Comparison of ENCODE assay signal across 9 mouse cellular contexts in genomic region chr11:32553311-32554140, GRCm38 (mm10). TPM values are rescaled to one million over a fixed set of nuclear protein-coding genes. Genes with fewer than 3 reads are reported as not detected.
DNase-seq lines count a peak whose midpoint lies in the region; ATAC-seq and TF ChIP-seq lines count a peak whose summit lies in the region.
"Had no signal": no experiment of that assay in that cellular context is flagged by ENCODE, and none has a peak within 500 bp of the region (broad histone marks: within the 10 kb centered on the region; RNA-seq: fewer than 3 reads in every experiment).

No protein-coding gene starts in this region.

- TF ChIP-seq CTCF in lung, postnatal 0 days (IDR thresholded peaks at IDR 0.05), result no peak

- no peak for ATAC-seq in forebrain, embryonic 12.5 days (ENCODE audit: low FRiP score)
- peak; percentile 2; the same call in 1 of the 2 replicates for ATAC-seq in lung, postnatal 0 days
- no peak for ATAC-seq in liver, embryonic 13.5 days (ENCODE audit: low read depth)
- ATAC-seq in megakaryocyte-erythroid progenitor cell, adult 5-6 weeks (replicated peaks; ENCODE audit: low FRiP score, low TSS enrichment, poor library complexity, severe bottlenecking), result no peak

- no peaks in the 10 kb centered on the region for H3K36me3 ChIP-seq in forebrain, embryonic 10.5 days (replicated peaks)
- H3K36me3 ChIP-seq in forebrain, embryonic 12.5 days (replicated peaks), result no peaks in the 10 kb centered on the region
- H3K36me3 ChIP-seq in lung, postnatal 0 days (ENCODE audit: insufficient read depth, low read length), result no peaks in the 10 kb centered on the region
- H3K36me3 ChIP-seq in liver, embryonic 13.5 days, result peaks cover 3% of the 10 kb centered on the region; the same call in 1 of the 2 replicates

- H3K27ac ChIP-seq in forebrain, embryonic 10.5 days, result 0 out of 2 replicates have a peak overlapping the region, but pooled peaks have one; percentile 6
- H3K27ac ChIP-seq in forebrain, embryonic 12.5 days, result no peak overlapping the region
- peak overlapping the region; percentile 49 for H3K27ac ChIP-seq in lung, postnatal 0 days (ENCODE audit: low read length)
- no peak overlapping the region; the same call in 1 of the 2 replicates for H3K27ac ChIP-seq in liver, embryonic 13.5 days

- no peak for TF ChIP-seq EP300 in lung, postnatal 0 days (IDR thresholded peaks at IDR 0.05)

- no peaks in the 10 kb centered on the region for H3K9me3 ChIP-seq in forebrain, embryonic 10.5 days
- H3K9me3 ChIP-seq in forebrain, embryonic 12.5 days, result no peaks in the 10 kb centered on the region
- no peaks in the 10 kb centered on the region for H3K9me3 ChIP-seq in lung, postnatal 0 days (ENCODE audit: low read length)
- no peaks in the 10 kb centered on the region for H3K9me3 ChIP-seq in liver, embryonic 13.5 days (replicated peaks)

- H3K27me3 ChIP-seq in forebrain, embryonic 10.5 days (ENCODE audit: poor library complexity, severe bottlenecking), result no peaks in the 10 kb centered on the region
- no peaks in the 10 kb centered on the region for H3K27me3 ChIP-seq in forebrain, embryonic 12.5 days
- no peaks in the 10 kb centered on the region for H3K27me3 ChIP-seq in lung, postnatal 0 days (replicated peaks; ENCODE audit: insufficient read depth, low read length)
- H3K27me3 ChIP-seq in liver, embryonic 13.5 days, result no peaks in the 10 kb centered on the region

- no peak overlapping the region for H3K4me2 ChIP-seq in forebrain, embryonic 12.5 days
- 0 out of 2 replicates have a peak overlapping the region, but pooled peaks have one; percentile 11 for H3K4me2 ChIP-seq in lung, postnatal 0 days (replicated peaks; ENCODE audit: low read depth, low read length)
- H3K4me2 ChIP-seq in liver, embryonic 13.5 days, result no peak overlapping the region

- 78% methylated on average over 14 of the region's 14 CpGs for WGBS in forebrain, embryonic 10.5 days
- 84% methylated on average over 14 of the region's 14 CpGs for WGBS in forebrain, embryonic 12.5 days
- WGBS in lung, postnatal 0 days, result 47% methylated on average over 14 of the region's 14 CpGs
- WGBS in liver, embryonic 13.5 days (ENCODE audit: insufficient replicate concordance), result 25% methylated on average over 14 of the region's 14 CpGs

- DNase-seq in forebrain, embryonic 10.5 days (ENCODE audit: extremely low spot score, low spot score), result no peak
- DNase-seq in lung, postnatal 0 days (ENCODE audit: low spot score), result no peak
- no peak for DNase-seq in lung, postnatal 10 days
- DNase-seq in liver, embryonic 13.5 days, result no peak
- peak; percentile 62 for DNase-seq in thymus, postnatal 25 days
- no peak for DNase-seq in left cerebral cortex, adult 11 months (ENCODE audit: low spot score)
- DNase-seq: adrenal gland, adult 8-10 months had no signal

- peaks cover 50% of the 10 kb centered on the region for H3K4me1 ChIP-seq in forebrain, embryonic 10.5 days
- H3K4me1 ChIP-seq in forebrain, embryonic 12.5 days, result peaks cover 29% of the 10 kb centered on the region
- peaks cover 13% of the 10 kb centered on the region; the same call in 1 of the 2 replicates for H3K4me1 ChIP-seq in lung, postnatal 0 days (ENCODE audit: insufficient read depth, low read depth, low read length)
- H3K4me1 ChIP-seq in liver, embryonic 13.5 days (replicated peaks), result peaks cover 58% of the 10 kb centered on the region

- no peak overlapping the region for H3K4me3 ChIP-seq in forebrain, embryonic 10.5 days
- H3K4me3 ChIP-seq in forebrain, embryonic 12.5 days (replicated peaks), result no peak overlapping the region
- no peak overlapping the region for H3K4me3 ChIP-seq in lung, postnatal 0 days (ENCODE audit: low read depth, low read length)
- no peak overlapping the region for H3K4me3 ChIP-seq in liver, embryonic 13.5 days (replicated peaks)

- no peak overlapping the region for H3K9ac ChIP-seq in forebrain, embryonic 12.5 days
- H3K9ac ChIP-seq in lung, postnatal 0 days (replicated peaks; ENCODE audit: low read depth), result 0 out of 2 replicates have a peak overlapping the region, but pooled peaks have one; percentile 19
- 0 out of 2 replicates have a peak overlapping the region, but pooled peaks have one; percentile 29 for H3K9ac ChIP-seq in liver, embryonic 13.5 days

RNA-seq across cellular contexts. Expression of gene Stk10, which starts 20.4 kb away (rescaled TPM):
- 2.0 and 2.3 TPM in 2 replicates for polyA plus RNA-seq in forebrain, embryonic 10.5 days (2016; fragmentation: Nextera tagmentation; extraction: Ambion mirVana)
- polyA plus RNA-seq in forebrain, embryonic 12.5 days (2016; fragmentation: Nextera tagmentation; extraction: Ambion mirVana), result 2.3 and 2.4 TPM in 2 replicates
- polyA plus RNA-seq in lung, postnatal 0 days (2015; fragmentation: Nextera tagmentation; extraction: Ambion mirVana), result 1.9 and 2.4 TPM in 2 replicates
- 3.0 and 4.5 TPM in 2 replicates for polyA plus RNA-seq in liver, embryonic 13.5 days (2015; fragmentation: Nextera tagmentation; extraction: Ambion mirVana)
- 11.3 and 16.1 TPM in 2 replicates for total RNA-seq in megakaryocyte-erythroid progenitor cell, adult 5-6 weeks (2014; fragmentation: Nextera tagmentation)
- 8.7 and 11.2 TPM in 2 replicates for total RNA-seq in megakaryocyte-erythroid progenitor cell, adult 5-6 weeks (2017)

RNA-seq across cellular contexts. Expression of gene Efcab9, which starts 21.6 kb away (rescaled TPM):
- 0.21 and 0.25 TPM in 2 replicates for polyA plus RNA-seq in forebrain, embryonic 10.5 days (2016; fragmentation: Nextera tagmentation; extraction: Ambion mirVana)
- polyA plus RNA-seq in forebrain, embryonic 12.5 days (2016; fragmentation: Nextera tagmentation; extraction: Ambion mirVana), result 0.27 TPM in 1 of 2 replicates, not detected in the other
- polyA plus RNA-seq in lung, postnatal 0 days (2015; fragmentation: Nextera tagmentation; extraction: Ambion mirVana), result 0.18 and 0.30 TPM in 2 replicates
- 0.46 and 0.74 TPM in 2 replicates for polyA plus RNA-seq in liver, embryonic 13.5 days (2015; fragmentation: Nextera tagmentation; extraction: Ambion mirVana)
- total RNA-seq in megakaryocyte-erythroid progenitor cell, adult 5-6 weeks (2014; fragmentation: Nextera tagmentation), result not detected in 2 replicates
- total RNA-seq in megakaryocyte-erythroid progenitor cell, adult 5-6 weeks (2017), result not detected in 2 replicates

Comparison
In these comparisons a context has a peak if more than half of its experiments do, and no peak if none do; other contexts are left out.
1. H3K27ac ChIP-seq: peak in forebrain, embryonic 10.5 days (single experiment) and lung, postnatal 0 days (single experiment); none in forebrain, embryonic 12.5 days (single experiment) and liver, embryonic 13.5 days (single experiment).